Mouse (Mus musculus): Measurements from ENCODE around the gene Gal3st4. TPM values are rescaled to one million over a fixed set of nuclear protein-coding genes. Genes with fewer than 3 reads are reported as not detected.

Gal3st4 gene
- polyA plus RNA-seq (2012; fragmentation: generic; extraction: Trizol), result under 1 TPM in 1 of 2 experiments, not detected in 1; 0.60 TPM

DNA sequence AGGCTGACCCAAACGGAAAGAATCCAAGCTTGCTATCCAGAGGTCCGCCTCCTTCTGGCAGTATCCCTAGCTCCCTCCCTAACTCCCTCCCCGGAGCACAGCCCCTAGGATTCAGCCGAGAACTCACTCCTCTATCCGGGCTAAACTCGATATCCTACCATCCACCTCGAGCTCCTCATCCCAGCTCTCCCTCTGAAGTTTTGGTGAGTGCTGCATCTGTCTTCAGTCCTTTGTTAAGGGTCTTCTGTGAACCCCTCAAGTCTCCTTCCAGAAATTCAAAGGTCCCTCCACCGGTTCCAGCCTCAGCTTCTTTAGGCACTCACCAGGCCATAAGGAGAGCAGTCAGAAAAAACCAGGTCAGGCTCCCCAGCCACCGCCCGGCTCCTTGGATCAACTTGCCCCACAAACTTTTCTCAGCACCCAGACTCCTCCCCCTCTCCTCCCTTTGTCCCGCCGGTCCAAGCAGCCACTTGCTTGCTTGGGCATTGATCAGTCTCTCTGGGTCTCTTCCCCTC, at the start of gene Gal3st4:
TSS of gene Gal3st4 (minus strand) at position 432 of the 515 bp plus-strand sequence.

DNA sequence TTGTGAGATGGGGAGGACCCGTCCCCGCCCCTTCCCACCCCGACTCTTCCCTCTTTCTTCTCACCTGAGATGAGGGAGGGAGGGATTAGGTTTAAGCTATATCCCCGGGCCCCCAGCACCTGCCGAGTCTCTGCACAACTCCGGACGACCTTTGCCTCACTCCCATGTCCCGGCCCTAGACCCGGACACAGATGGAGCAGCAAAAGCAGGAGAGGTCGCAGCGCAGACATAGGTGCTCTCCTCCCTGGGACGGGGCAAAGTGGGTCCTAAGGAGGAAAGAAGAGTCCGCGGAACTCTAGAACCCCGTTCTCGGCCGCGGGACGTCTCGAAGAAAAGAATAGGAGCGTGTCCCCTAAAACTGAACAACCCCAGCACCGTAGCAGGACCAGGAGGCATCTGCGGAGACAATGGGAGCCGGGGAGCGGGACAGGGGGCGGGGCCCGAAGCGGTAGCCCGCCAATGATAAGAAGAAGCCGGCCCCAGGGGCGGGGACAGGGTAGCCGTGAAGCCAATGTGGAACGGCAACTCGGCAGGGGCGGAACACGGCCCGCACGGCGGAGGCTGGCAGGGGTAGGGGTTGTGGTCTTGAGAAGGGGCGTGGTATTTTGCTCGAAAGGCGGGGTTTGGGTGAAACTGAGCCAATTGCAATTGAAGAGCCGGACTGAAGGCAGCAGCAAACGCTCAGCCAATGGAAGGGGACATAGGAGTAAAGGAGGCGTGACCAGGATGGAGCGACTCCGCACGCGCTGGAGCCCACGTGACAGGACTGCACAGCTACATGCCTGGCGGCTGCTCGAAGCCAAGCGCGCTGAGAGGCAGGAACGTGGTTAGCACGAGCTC, 7.2 kb upstream of the Gal3st4 start, which contains the start of the genes Gm43720, Gpc2 and Stag3:
TSS of gene Gm43720 (minus strand) at position 374 of the 840 bp plus-strand sequence.
TSS of gene Gpc2 (minus strand) at position 421 of the 840 bp plus-strand sequence.
TSS of gene Stag3 (plus strand) at position 656 of the 840 bp plus-strand sequence.

GRCm38 (mm10) chr5:138263260-138264206, 9.1 kb downstream of the Gal3st4 start, which contains the start of gene BC037034:
Gene BC037034 (minus strand): TSS chr5:138264033.

DNA sequence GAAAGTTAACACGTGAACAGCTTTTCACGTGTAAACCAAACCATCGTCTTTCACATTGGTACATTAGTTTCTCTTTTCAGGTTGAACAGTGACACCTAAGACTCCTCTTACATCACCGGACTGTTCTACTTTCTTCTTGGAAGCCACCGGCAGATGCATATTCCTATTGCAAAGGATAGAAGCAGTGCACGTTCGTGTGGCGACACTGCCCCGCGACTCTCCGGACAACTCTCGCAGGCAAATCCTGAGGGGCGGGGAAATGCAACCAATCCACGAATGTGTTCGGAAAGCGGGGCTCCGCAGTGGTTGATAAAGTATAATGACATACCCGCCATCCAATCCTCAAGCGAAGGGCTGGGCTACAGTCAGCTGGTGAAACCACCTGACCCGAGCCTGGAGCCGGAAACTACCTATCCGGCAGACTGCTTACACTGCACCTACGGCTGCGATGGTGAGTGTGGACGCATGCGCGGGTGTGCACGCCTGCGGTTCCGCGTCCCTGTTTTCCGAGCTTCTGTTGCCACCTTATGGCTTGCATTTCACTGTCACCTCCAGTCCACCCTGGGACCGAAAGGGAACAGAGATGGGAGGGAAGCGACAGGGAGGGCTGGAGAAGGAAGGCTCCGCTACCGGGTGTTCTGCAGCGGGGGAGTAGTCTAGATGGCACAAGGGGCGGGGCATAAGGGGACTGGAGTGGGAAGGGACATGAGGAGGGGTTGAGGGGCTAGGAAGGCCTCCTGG, 17.1 kb downstream of the Gal3st4 start, which contains the start of gene Lamtor4:
TSS of gene Lamtor4 (plus strand) at position 130 of the 741 bp plus-strand sequence.

GRCm38 (mm10) chr5:138225700-138226099, 46.9 kb downstream of the Gal3st4 start, which contains the start of gene Nxpe5:
Gene Nxpe5 (plus strand): TSS chr5:138225898.

Other genes starting within 250 kb of the Gal3st4 start
- gene Smok3c, start 219.6 kb downstream of the Gal3st4 start, polyA plus RNA-seq (2012; fragmentation: generic; extraction: Trizol), result not detected
- gene Zkscan1, start 187.8 kb downstream of the Gal3st4 start, polyA plus RNA-seq (2012; fragmentation: generic; extraction: Trizol), result 1 to 10 TPM in 1 of 2 experiments, under 1 TPM in 1; 0.23 to 4.5 TPM
- gene Zscan21, start 155.9 kb downstream of the Gal3st4 start, polyA plus RNA-seq (2012; fragmentation: generic; extraction: Trizol), result 10 to 100 TPM in 1 of 2 experiments, 1 to 10 TPM in 1; 1.8 to 19.0 TPM
- gene Zfp113, start 117.1 kb downstream of the Gal3st4 start, polyA plus RNA-seq (2012; fragmentation: generic; extraction: Trizol), result 1 to 10 TPM in 1 of 2 experiments, under 1 TPM in 1; 0.56 to 3.5 TPM
- 100 to 1,000 TPM; 170 to 230 TPM for gene Cops6, start 111.8 kb downstream of the Gal3st4 start, polyA plus RNA-seq (2012; fragmentation: generic; extraction: Trizol)
- 10 to 100 TPM in 1 of 2 experiments, 1 to 10 TPM in 1; 6.1 to 21.4 TPM for gene Ap4m1, start 100.8 kb downstream of the Gal3st4 start, polyA plus RNA-seq (2012; fragmentation: generic; extraction: Trizol)
- 100 to 1,000 TPM in 1 of 2 experiments, 10 to 100 TPM in 1; 61.2 to 191 TPM for gene Mcm7, start 100.4 kb downstream of the Gal3st4 start, polyA plus RNA-seq (2012; fragmentation: generic; extraction: Trizol)
- 10 to 100 TPM; 25.1 to 32.8 TPM for gene Taf6, start 85.4 kb downstream of the Gal3st4 start, polyA plus RNA-seq (2012; fragmentation: generic; extraction: Trizol)
- gene Cnpy4, start 85.4 kb downstream of the Gal3st4 start, polyA plus RNA-seq (2012; fragmentation: generic; extraction: Trizol), result 10 to 100 TPM in 1 of 2 experiments, 1 to 10 TPM in 1; 3.2 to 41.2 TPM
- 1 to 10 TPM in 1 of 2 experiments, under 1 TPM in 1; 0.83 to 3.0 TPM for gene Mblac1, start 78.5 kb downstream of the Gal3st4 start, polyA plus RNA-seq (2012; fragmentation: generic; extraction: Trizol)
- gene Nxpe5, start 46.9 kb downstream of the Gal3st4 start, polyA plus RNA-seq (2012; fragmentation: generic; extraction: Trizol), result not detected
- 100 to 1,000 TPM in 1 of 2 experiments, 10 to 100 TPM in 1; 81.8 to 128 TPM for gene Lamtor4, start 17.4 kb downstream of the Gal3st4 start, polyA plus RNA-seq (2012; fragmentation: generic; extraction: Trizol)
- gene BC037034, start 8.8 kb downstream of the Gal3st4 start, polyA plus RNA-seq (2012; fragmentation: generic; extraction: Trizol), result 10 to 100 TPM in 1 of 2 experiments, 1 to 10 TPM in 1; 2.6 to 12.4 TPM
- under 1 TPM in 1 of 2 experiments, not detected in 1; 0.01 TPM for gene Gm43720, start 7.1 kb upstream of the Gal3st4 start, polyA plus RNA-seq (2012; fragmentation: generic; extraction: Trizol)
- not detected for gene Gpc2, start 7.2 kb upstream of the Gal3st4 start, polyA plus RNA-seq (2012; fragmentation: generic; extraction: Trizol)
- gene Stag3, start 7.4 kb upstream of the Gal3st4 start, polyA plus RNA-seq (2012; fragmentation: generic; extraction: Trizol), result under 1 TPM in 1 of 2 experiments, not detected in 1; 0.04 TPM
- gene Pvrig, start 69.1 kb upstream of the Gal3st4 start, polyA plus RNA-seq (2012; fragmentation: generic; extraction: Trizol), result not detected
- 1 to 10 TPM in 1 of 2 experiments, under 1 TPM in 1; 0.09 to 2.4 TPM for gene Zfp157, start 168.6 kb upstream of the Gal3st4 start, polyA plus RNA-seq (2012; fragmentation: generic; extraction: Trizol)